Mouse (Mus musculus) heart, postnatal 0 days (tissue): ENCODE data around the gene Tubb1. TPM values are rescaled to one million over a fixed set of nuclear protein-coding genes. Genes with fewer than 3 reads are reported as not detected.

Experiments
- ATAC-seq: fragments of 200-750 bp; cut with Nextera tagmentation; 2 replicates; pipeline ENCODE4 v1.8.0; 2017; ENCODE audit warnings: low read depth, moderate number of reproducible peaks, moderate library complexity; ENCODE audit not compliant: insufficient read depth
- DNase-seq: peaks from one replicate; pipeline ENCODE4 v3.0.0-alpha.2; 2016; ENCODE audit warnings: low spot score
- H3K27ac ChIP-seq: fragments of 300-500 bp; sonication (generic); 2 replicates; pipeline ENCODE4 v1.5.1; 2014; ENCODE audit warnings: low read depth, mild to moderate bottlenecking
- H3K27me3 ChIP-seq: fragments of 300-500 bp; sonication (generic); 2 replicates; pipeline ENCODE4 v1.6.1; 2014; ENCODE audit warnings: low read length, mixed read lengths; ENCODE audit not compliant: control insufficient read depth, insufficient read depth
- H3K36me3 ChIP-seq: fragments of 300-500 bp; sonication (generic); replicated peaks from 2 replicates; pipeline ENCODE4 v1.6.1; 2014; ENCODE audit warnings: low read length, mixed read lengths; ENCODE audit not compliant: control insufficient read depth, insufficient read depth
- H3K4me1 ChIP-seq: fragments of 300-500 bp; sonication (generic); 2 replicates; pipeline ENCODE4 v1.6.1; 2014; ENCODE audit warnings: antibody characterized with exemption; ENCODE audit not compliant: control insufficient read depth, insufficient read depth
- H3K4me2 ChIP-seq: fragments of 300-500 bp; sonication (generic); 2 replicates; pipeline ENCODE4 v1.6.1; 2014; ENCODE audit warnings: low read depth, mild to moderate bottlenecking, low read length, moderate library complexity
- H3K4me3 ChIP-seq: fragments of 300-500 bp; sonication (generic); 2 replicates; pipeline ENCODE4 v1.5.1; 2014; ENCODE audit warnings: low read depth, low read length
- H3K9ac ChIP-seq: fragments of 300-500 bp; sonication (generic); replicated peaks from 2 replicates; pipeline ENCODE4 v1.6.1; 2014; ENCODE audit warnings: low read depth, low read length, mixed read lengths
- H3K9me3 ChIP-seq: fragments of 300-500 bp; sonication (generic); replicated peaks from 2 replicates; pipeline ENCODE4 v1.6.1; 2016; ENCODE audit warnings: low read length; ENCODE audit not compliant: control insufficient read depth
- CTCF ChIP-seq: IDR thresholded peaks from 2 replicates; pipeline ENCODE4 v1.5.1; 2016; ENCODE audit warnings: antibody characterized with exemption, control low read depth, low read depth
- EP300 ChIP-seq: IDR thresholded peaks from 2 replicates; pipeline ENCODE4 v1.6.1; 2016; ENCODE audit warnings: antibody characterized with exemption, low read depth
- WGBS: fragments of 180-500 bp; shearing (Covaris S2); extraction: QIAGEN DNeasy Blood & Tissue Kit; methylation state at CpG from one replicate; pipeline ENCODE4 v1.1.7; 2014; 5-methylcytosine and 5-hydroxymethylcytosine counted together
- polyA plus RNA-seq: library from polyadenylated mRNA; unstranded; fragments of >200 nt; fragmentation: Nextera tagmentation; extraction: Ambion mirVana; gene quantifications from 2 replicates; pipeline ENCODE4 v1.2.1, GENCODE M21; 2015
- total RNA-seq: library from RNA; depleted of rRNA; stranded (reverse); fragments of >200 nt; gene quantifications from 2 replicates; pipeline ENCODE4 v1.2.3, GENCODE M21; 2014; ENCODE audit warnings: low replicate concordance

Tubb1 gene
- total and polyA plus RNA-seq, 2 experiments from 2014 or later: 0.74 TPM; not detected in 1

DNA sequence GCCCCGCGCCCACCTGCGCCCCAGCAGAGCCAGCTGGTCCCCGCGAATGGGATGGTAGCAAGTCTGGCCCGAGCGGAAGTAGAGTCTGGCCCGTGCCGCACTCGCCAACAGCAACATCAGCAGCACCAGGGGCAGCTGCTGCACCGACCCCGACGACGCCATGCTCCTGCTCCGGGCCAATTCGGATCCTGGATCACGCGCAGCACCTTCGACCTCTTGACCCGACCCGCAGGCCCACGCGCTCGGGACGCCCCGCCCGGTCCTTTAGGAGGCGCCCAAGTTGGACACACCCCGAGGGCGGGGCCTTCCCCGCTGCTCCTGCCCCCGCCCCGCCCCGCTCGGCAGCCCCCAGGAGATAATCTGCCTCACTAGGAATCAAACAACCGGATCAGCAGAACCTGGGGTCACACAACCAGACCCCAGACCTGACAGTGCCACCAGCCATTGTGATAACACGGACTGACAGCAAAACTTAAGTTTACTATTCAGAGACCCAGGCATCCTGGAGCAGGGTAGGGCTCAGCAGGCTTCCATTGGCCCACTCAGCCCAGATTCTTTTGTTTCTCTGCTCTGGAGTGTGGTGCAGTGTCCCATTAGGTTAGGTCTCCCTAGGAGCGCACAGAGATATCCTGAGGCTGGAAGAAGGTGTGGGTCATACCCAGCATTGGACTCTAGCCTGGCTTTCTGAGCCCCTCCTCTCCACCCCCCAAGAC lies 11.6 kb upstream of the Tubb1 start, which contains the start of gene Ctsz:
TSS of gene Ctsz (minus strand) at position 303 of the 713 bp plus-strand sequence.
- no peaks in the 10 kb centered on the region for H3K9me3 ChIP-seq
- peak; percentile 69 for ATAC-seq
- H3K4me2 ChIP-seq: peak within 1 kb of the TSS; percentile 79
- peak within 1 kb of the TSS; percentile 66 for H3K9ac ChIP-seq
- TF ChIP-seq EP300 (no peak), CTCF (no peak; the same call in 1 of the 2 replicates)
- H3K36me3 ChIP-seq: 0 out of 2 replicates have a peak, but pooled peaks cover 3% of the 10 kb centered on the region
- peak within 1 kb of the TSS; percentile 65 for H3K4me3 ChIP-seq
- H3K4me1 ChIP-seq: peaks cover 25% of the 10 kb centered on the region
- WGBS: 2% methylated on average over 38 of the region's 38 CpGs
- H3K27me3 ChIP-seq: no peaks in the 10 kb centered on the region
- peak; percentile 41 for DNase-seq
- H3K27ac ChIP-seq: peak within 1 kb of the TSS; percentile 18

DNA sequence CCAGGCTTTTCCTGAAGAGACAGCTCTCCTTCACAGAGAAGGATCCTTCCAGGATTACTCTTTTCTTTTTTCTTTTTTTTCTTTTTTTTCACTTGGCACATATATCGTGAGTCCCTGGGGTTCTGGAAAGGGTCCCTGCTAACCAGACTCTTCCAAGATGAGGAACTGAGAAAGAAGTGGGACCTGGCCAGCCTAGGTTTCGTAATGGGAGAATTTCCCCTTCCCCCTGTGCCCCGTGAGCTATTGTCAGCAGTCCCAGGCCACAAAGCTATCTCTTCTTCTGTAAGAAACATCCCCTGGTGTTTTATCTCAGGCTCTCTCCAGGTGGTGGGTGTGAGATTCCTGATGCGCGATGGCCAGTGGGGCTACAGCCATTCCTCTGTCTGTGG lies 11.1 kb upstream of the Tubb1 start:
- peaks cover 25% of the 10 kb centered on the region for H3K4me1 ChIP-seq
- TF ChIP-seq EP300: no peak
- TF ChIP-seq CTCF: no peak
- no peak for DNase-seq
- H3K4me3 ChIP-seq: peak overlapping the region; percentile 65; the same call in 1 of the 2 replicates
- no peak for ATAC-seq
- H3K9me3 ChIP-seq: no peaks in the 10 kb centered on the region
- WGBS: 39% methylated on average over 5 of the region's 5 CpGs
- no peak overlapping the region for H3K9ac ChIP-seq
- H3K4me2 ChIP-seq: peak overlapping the region; percentile 79
- H3K27ac ChIP-seq: 0 out of 2 replicates have a peak overlapping the region, but pooled peaks have one; percentile 18
- H3K27me3 ChIP-seq: no peaks in the 10 kb centered on the region
- 0 out of 2 replicates have a peak, but pooled peaks cover 3% of the 10 kb centered on the region for H3K36me3 ChIP-seq

DNA sequence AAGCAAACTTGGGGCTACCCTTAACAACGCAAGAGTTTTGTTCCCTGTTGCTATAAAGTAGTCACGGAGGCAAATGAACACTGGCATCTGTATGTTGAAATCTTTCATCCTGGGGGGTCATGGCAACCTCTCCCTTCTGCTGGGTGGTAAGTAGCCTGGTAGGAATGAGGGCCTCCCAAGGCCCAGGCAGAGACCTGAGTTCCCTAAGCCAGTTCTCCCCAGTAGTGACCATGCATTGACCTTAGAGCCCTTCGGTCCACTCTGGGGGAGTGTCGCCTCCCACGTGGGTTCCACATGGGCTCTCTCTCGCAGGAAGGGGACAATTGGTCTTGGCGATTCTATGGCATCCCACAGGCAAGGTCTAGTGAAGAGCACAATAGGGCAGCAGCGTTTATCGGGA lies 10.5 kb upstream of the Tubb1 start:
- Histone ChIP-seq H3K36me3 (0 out of 2 replicates have a peak, but pooled peaks cover 3% of the 10 kb centered on the region), H3K27ac (no peak overlapping the region)
- no peak for DNase-seq

DNA sequence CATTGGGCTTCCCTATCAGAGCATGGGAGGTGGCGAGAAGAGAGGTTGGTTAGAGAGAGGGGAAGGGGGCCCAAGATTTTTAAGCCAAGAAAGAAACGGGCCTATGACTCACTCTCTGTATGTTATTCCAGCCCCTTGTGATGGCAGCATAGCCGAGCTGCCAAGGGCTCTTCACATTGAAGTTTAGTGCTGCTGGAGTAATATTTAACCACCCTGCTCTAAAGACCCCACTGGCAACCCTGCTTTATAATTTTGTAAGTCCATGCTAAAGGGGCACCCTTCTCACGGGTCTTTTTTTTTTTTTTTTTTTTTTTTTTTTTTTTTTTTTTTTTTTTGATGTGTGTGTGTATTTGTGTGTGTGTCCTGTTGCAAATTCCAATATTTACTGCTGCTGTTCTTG lies 8.6 kb upstream of the Tubb1 start:
- H3K36me3 ChIP-seq: no peaks in the 10 kb centered on the region
- no peak overlapping the region for H3K27ac ChIP-seq
- peaks cover 25% of the 10 kb centered on the region for H3K4me1 ChIP-seq
- WGBS: 69% methylated on average over 4 of the region's 4 CpGs
- no peak for ATAC-seq
- no peak overlapping the region for H3K4me2 ChIP-seq
- no peak overlapping the region for H3K9ac ChIP-seq
- no peak for TF ChIP-seq EP300
- no peak for TF ChIP-seq CTCF
- H3K4me3 ChIP-seq: no peak overlapping the region
- no peak for DNase-seq
- H3K27me3 ChIP-seq: no peaks in the 10 kb centered on the region
- H3K9me3 ChIP-seq: no peaks in the 10 kb centered on the region

More for the DNA sequence above, 10.5 kb upstream of the Tubb1 start:
- Histone ChIP-seq H3K4me1 (peaks cover 25% of the 10 kb centered on the region), H3K27me3 (no peaks in the 10 kb centered on the region), H3K9ac (no peak overlapping the region), H3K4me2 (no peak overlapping the region), H3K9me3 (no peaks in the 10 kb centered on the region), H3K4me3 (no peak overlapping the region)
- WGBS: 83% methylated on average over 9 of the region's 9 CpGs
- TF ChIP-seq CTCF: no peak
- no peak for TF ChIP-seq EP300
- no peak for ATAC-seq

DNA sequence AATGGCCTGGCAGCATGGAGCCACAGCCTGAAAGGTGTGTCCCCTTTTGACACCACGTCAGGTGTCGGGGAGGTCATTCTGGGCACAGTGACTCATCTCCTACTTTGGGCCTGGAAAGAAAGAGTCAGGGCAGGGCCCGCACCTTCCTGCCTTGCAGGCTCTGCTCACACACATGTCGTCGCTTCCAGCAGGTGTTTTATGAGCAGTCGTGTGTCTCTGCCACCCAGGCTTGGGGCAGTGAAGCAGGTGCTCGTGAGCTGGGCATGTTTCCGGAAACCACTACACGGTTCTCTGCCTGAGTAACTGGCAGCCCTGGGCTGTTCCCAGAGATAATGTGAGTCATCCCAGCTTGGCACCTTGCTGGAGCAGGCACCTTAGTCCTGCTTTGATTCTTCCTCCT lies 8.0 kb upstream of the Tubb1 start:
- Histone ChIP-seq H3K4me1 (peaks cover 25% of the 10 kb centered on the region), H3K9me3 (no peaks in the 10 kb centered on the region), H3K4me3 (no peak overlapping the region), H3K27me3 (no peaks in the 10 kb centered on the region), H3K27ac (peak overlapping the region; percentile 52; the same call in 1 of the 2 replicates), H3K4me2 (no peak overlapping the region), H3K9ac (no peak overlapping the region), H3K36me3 (no peaks in the 10 kb centered on the region)
- no peak for TF ChIP-seq EP300
- no peak for TF ChIP-seq CTCF
- ATAC-seq (peak; percentile 34), DNase-seq (no peak)
- WGBS: 50% methylated on average over 9 of the region's 9 CpGs
